Mouse (Mus musculus): ENCODE measurements around the gene Slc38a5.

Gene Slc38a5

GRCm38 (mm10) chrX:8271083-8271820 lies at the start of gene Slc38a5:
Slc38a5 (plus strand) TSS chrX:8271133.
- no peak for DNase-seq (ENCODE audit: low read depth, low spot score)

GRCm38 (mm10) chrX:8222296-8222677 lies 48.6 kb upstream of the Slc38a5 start:
- DNase-seq (ENCODE audit: low read depth, low spot score) = no peak

GRCm38 (mm10) chrX:8222678-8223421 lies 48.1 kb upstream of the Slc38a5 start:
- DNase-seq (ENCODE audit: low read depth, low spot score) = no peak

GRCm38 (mm10) chrX:8223473-8223872 lies 47.5 kb upstream of the Slc38a5 start:
- no peak for DNase-seq (ENCODE audit: low read depth, low spot score)

- DNase-seq (ENCODE audit: low read depth, low spot score) = no peak
Measured at GRCm38 (mm10) chrX:8230272-8230671, 40.7 kb upstream of the Slc38a5 start.

GRCm38 (mm10) chrX:8233602-8234001 lies 37.3 kb upstream of the Slc38a5 start:
- DNase-seq (ENCODE audit: low read depth, low spot score) = no peak

- no peak for DNase-seq (ENCODE audit: low read depth, low spot score)
Measured at GRCm38 (mm10) chrX:8236704-8237103, 34.2 kb upstream of the Slc38a5 start.

- no peak for DNase-seq (ENCODE audit: low read depth, low spot score)
Measured at GRCm38 (mm10) chrX:8238804-8239395, 32.0 kb upstream of the Slc38a5 start.

- no peak for DNase-seq (ENCODE audit: low read depth, low spot score)
Measured at GRCm38 (mm10) chrX:8247680-8248079, 23.3 kb upstream of the Slc38a5 start.

GRCm38 (mm10) chrX:8248542-8249120 lies 22.3 kb upstream of the Slc38a5 start:
- DNase-seq (ENCODE audit: low read depth, low spot score) = no peak

- no peak for DNase-seq (ENCODE audit: low read depth, low spot score)
Measured at GRCm38 (mm10) chrX:8251789-8252333, 19.1 kb upstream of the Slc38a5 start.

GRCm38 (mm10) chrX:8252334-8253285 lies 18.3 kb upstream of the Slc38a5 start, which contains the start of gene Ftsj1:
Ftsj1 (minus strand) TSS chrX:8252406.
- peak; percentile 74 for DNase-seq (ENCODE audit: low read depth, low spot score)

- DNase-seq (ENCODE audit: low read depth, low spot score) = no peak
Measured at GRCm38 (mm10) chrX:8253711-8254110, 17.2 kb upstream of the Slc38a5 start.

- DNase-seq (ENCODE audit: low read depth, low spot score) = no peak
Measured at GRCm38 (mm10) chrX:8255807-8256206, 15.1 kb upstream of the Slc38a5 start.

- DNase-seq (ENCODE audit: low read depth, low spot score) = no peak
Measured at GRCm38 (mm10) chrX:8259478-8259877, 11.5 kb upstream of the Slc38a5 start.

- DNase-seq (ENCODE audit: low read depth, low spot score) = no peak
Measured at GRCm38 (mm10) chrX:8263156-8263804, 7.7 kb upstream of the Slc38a5 start.

- DNase-seq (ENCODE audit: low read depth, low spot score) = no peak
Measured at GRCm38 (mm10) chrX:8264222-8264621, 6.7 kb upstream of the Slc38a5 start.

GRCm38 (mm10) chrX:8272000-8272399 lies 1.1 kb downstream of the Slc38a5 start:
- no peak for DNase-seq (ENCODE audit: low read depth, low spot score)

GRCm38 (mm10) chrX:8274056-8274455 lies 3.1 kb downstream of the Slc38a5 start:
- DNase-seq (ENCODE audit: low read depth, low spot score) = no peak

- DNase-seq (ENCODE audit: low read depth, low spot score) = no peak
Measured at GRCm38 (mm10) chrX:8288621-8289020, 17.7 kb downstream of the Slc38a5 start.

Data from retina, adult 2 months (tissue).